Mouse (Mus musculus): ENCODE data around the gene Cop1. TPM values are rescaled to one million over a fixed set of nuclear protein-coding genes. Genes with fewer than 3 reads are reported as not detected.

The Cop1 gene
- polyA plus RNA-seq, 1 experiment, result 63.5 TPM

- Histone ChIP-seq H3K4me3 (replicated peaks; ENCODE audit: control insufficient read depth, low read depth, low read length) (no peak overlapping the region), H3K4me1 (ENCODE audit: control insufficient read depth, insufficient read depth, low read length) (no peaks in the 10 kb centered on the region), H3K27ac (ENCODE audit: control insufficient read depth, insufficient read depth, low read depth, low read length, poor library complexity) (no peak overlapping the region)
- 73% methylated on average over 4 of the region's 4 CpGs for WGBS
- TF ChIP-seq POLR2A (IDR thresholded peaks at IDR 0.05; ENCODE audit: borderline replicate concordance, control insufficient read depth, low read depth, low read length), result no peak
- TF ChIP-seq CTCF (IDR thresholded peaks at IDR 0.05; ENCODE audit: control insufficient read depth, insufficient read depth, low read length), result no peak
These were observed 139.8 kb downstream of the Cop1 start for GRCm38 (mm10) chr1:159371881-159372390.

GRCm38 (mm10) chr1:159382218-159382617, 150.1 kb downstream of the Cop1 start:
- no peak overlapping the region for H3K4me3 ChIP-seq (replicated peaks; ENCODE audit: control insufficient read depth, low read depth, low read length)
- WGBS, result 73% methylated on average over 1 of the region's 1 CpGs
- no peak overlapping the region for H3K27ac ChIP-seq (ENCODE audit: control insufficient read depth, insufficient read depth, low read depth, low read length, poor library complexity)
- TF ChIP-seq POLR2A (IDR thresholded peaks at IDR 0.05; ENCODE audit: borderline replicate concordance, control insufficient read depth, low read depth, low read length), result no peak
- no peak for TF ChIP-seq CTCF (IDR thresholded peaks at IDR 0.05; ENCODE audit: control insufficient read depth, insufficient read depth, low read length)
- H3K4me1 ChIP-seq (ENCODE audit: control insufficient read depth, insufficient read depth, low read length), result no peaks in the 10 kb centered on the region

- Histone ChIP-seq H3K4me3 (replicated peaks; ENCODE audit: control insufficient read depth, low read depth, low read length) (no peak overlapping the region), H3K4me1 (ENCODE audit: control insufficient read depth, insufficient read depth, low read length) (no peaks in the 10 kb centered on the region), H3K27ac (ENCODE audit: control insufficient read depth, insufficient read depth, low read depth, low read length, poor library complexity) (no peak overlapping the region)
- WGBS, result 72% methylated on average over 2 of the region's 2 CpGs
- TF ChIP-seq CTCF (IDR thresholded peaks at IDR 0.05; ENCODE audit: control insufficient read depth, insufficient read depth, low read length), result no peak
- TF ChIP-seq POLR2A (IDR thresholded peaks at IDR 0.05; ENCODE audit: borderline replicate concordance, control insufficient read depth, low read depth, low read length), result no peak
These were observed 150.8 kb downstream of the Cop1 start for GRCm38 (mm10) chr1:159382916-159383315.

GRCm38 (mm10) chr1:159386458-159386857, 154.3 kb downstream of the Cop1 start:
- Histone ChIP-seq H3K4me1 (ENCODE audit: control insufficient read depth, insufficient read depth, low read length) (no peaks in the 10 kb centered on the region), H3K4me3 (replicated peaks; ENCODE audit: control insufficient read depth, low read depth, low read length) (no peak overlapping the region), H3K27ac (ENCODE audit: control insufficient read depth, insufficient read depth, low read depth, low read length, poor library complexity) (no peak overlapping the region)
- TF ChIP-seq CTCF (IDR thresholded peaks at IDR 0.05; ENCODE audit: control insufficient read depth, insufficient read depth, low read length) (no peak), POLR2A (IDR thresholded peaks at IDR 0.05; ENCODE audit: borderline replicate concordance, control insufficient read depth, low read depth, low read length) (no peak)
- 58% methylated on average over 5 of the region's 5 CpGs for WGBS

GRCm38 (mm10) chr1:159388565-159389024, 156.5 kb downstream of the Cop1 start:
- WGBS, result 83% methylated on average over 13 of the region's 13 CpGs
- Histone ChIP-seq H3K4me1 (ENCODE audit: control insufficient read depth, insufficient read depth, low read length) (no peaks in the 10 kb centered on the region), H3K4me3 (replicated peaks; ENCODE audit: control insufficient read depth, low read depth, low read length) (no peak overlapping the region), H3K27ac (ENCODE audit: control insufficient read depth, insufficient read depth, low read depth, low read length, poor library complexity) (no peak overlapping the region)
- TF ChIP-seq CTCF (IDR thresholded peaks at IDR 0.05; ENCODE audit: control insufficient read depth, insufficient read depth, low read length) (no peak), POLR2A (IDR thresholded peaks at IDR 0.05; ENCODE audit: borderline replicate concordance, control insufficient read depth, low read depth, low read length) (no peak)

GRCm38 (mm10) chr1:159390049-159390448, 157.9 kb downstream of the Cop1 start:
- 20% methylated on average over 14 of the region's 14 CpGs for WGBS
- H3K4me1 ChIP-seq (ENCODE audit: control insufficient read depth, insufficient read depth, low read length), result no peaks in the 10 kb centered on the region
- no peak overlapping the region for H3K4me3 ChIP-seq (replicated peaks; ENCODE audit: control insufficient read depth, low read depth, low read length)
- TF ChIP-seq POLR2A (IDR thresholded peaks at IDR 0.05; ENCODE audit: borderline replicate concordance, control insufficient read depth, low read depth, low read length), result no peak
- TF ChIP-seq CTCF (IDR thresholded peaks at IDR 0.05; ENCODE audit: control insufficient read depth, insufficient read depth, low read length), result peak; percentile 64
- no peak overlapping the region for H3K27ac ChIP-seq (ENCODE audit: control insufficient read depth, insufficient read depth, low read depth, low read length, poor library complexity)

GRCm38 (mm10) chr1:159392667-159393066, 160.5 kb downstream of the Cop1 start:
- no peak overlapping the region for H3K27ac ChIP-seq (ENCODE audit: control insufficient read depth, insufficient read depth, low read depth, low read length, poor library complexity)
- 73% methylated on average over 8 of the region's 8 CpGs for WGBS

GRCm38 (mm10) chr1:159393070-159393699, 161.1 kb downstream of the Cop1 start:
- H3K4me3 ChIP-seq (replicated peaks; ENCODE audit: control insufficient read depth, low read depth, low read length), result no peak overlapping the region
- TF ChIP-seq CTCF (IDR thresholded peaks at IDR 0.05; ENCODE audit: control insufficient read depth, insufficient read depth, low read length) (no peak), POLR2A (IDR thresholded peaks at IDR 0.05; ENCODE audit: borderline replicate concordance, control insufficient read depth, low read depth, low read length) (no peak)
- H3K27ac ChIP-seq (ENCODE audit: control insufficient read depth, insufficient read depth, low read depth, low read length, poor library complexity), result no peak overlapping the region
- H3K4me1 ChIP-seq (ENCODE audit: control insufficient read depth, insufficient read depth, low read length), result no peaks in the 10 kb centered on the region
- 45% methylated on average over 6 of the region's 6 CpGs for WGBS

More at GRCm38 (mm10) chr1:159392667-159393066, 160.5 kb downstream of the Cop1 start:
- TF ChIP-seq POLR2A (IDR thresholded peaks at IDR 0.05; ENCODE audit: borderline replicate concordance, control insufficient read depth, low read depth, low read length) (no peak), CTCF (IDR thresholded peaks at IDR 0.05; ENCODE audit: control insufficient read depth, insufficient read depth, low read length) (no peak)
- Histone ChIP-seq H3K4me3 (replicated peaks; ENCODE audit: control insufficient read depth, low read depth, low read length) (no peak overlapping the region), H3K4me1 (ENCODE audit: control insufficient read depth, insufficient read depth, low read length) (no peaks in the 10 kb centered on the region)
